Mouse (Mus musculus): Measurements from ENCODE around the gene Pold4. TPM values are rescaled to one million over a fixed set of nuclear protein-coding genes. Genes with fewer than 3 reads are reported as not detected.

Pold4 gene
- total and polyA plus RNA-seq, 3 experiments = 37.1 to 104 (median 66.2) TPM

- Histone ChIP-seq H3K4me3 (ENCODE audit: low read depth, low read length) (no peak overlapping the region), H3K27me3 (ENCODE audit: insufficient read depth, low read length) (peaks cover 23% of the 10 kb centered on the region), H3K36me3 (replicated peaks) (no peaks in the 10 kb centered on the region), H3K9me3 (replicated peaks) (no peaks in the 10 kb centered on the region), H3K4me1 (ENCODE audit: insufficient read depth, low read depth, low read length) (peaks cover 17% of the 10 kb centered on the region)
- ATAC-seq (ENCODE audit: extremely low read depth, insufficient number of reproducible peaks, low FRiP score, poor library complexity, severe bottlenecking) (no peak), DNase-seq (ENCODE audit: low spot score) (no peak)
- TF ChIP-seq GATA1 (IDR thresholded peaks at IDR 0.05; ENCODE audit: borderline replicate concordance, low read length) = no peak
- TF ChIP-seq CTCF (IDR thresholded peaks at IDR 0.05; ENCODE audit: low read depth, low read length) = no peak
- TF ChIP-seq GATA2 (IDR thresholded peaks at IDR 0.05; ENCODE audit: borderline replicate concordance, low read depth, low read length) = no peak
- TF ChIP-seq POLR2AphosphoS5 (IDR thresholded peaks at IDR 0.05; ENCODE audit: insufficient replicate concordance, low read depth, low read length) = no peak
- TF ChIP-seq TAL1 (conservative IDR thresholded peaks at IDR 0.05; ENCODE audit: low read depth, low read length) = no peak
Measured at GRCm38 (mm10) chr19:4254230-4254629, 22.5 kb downstream of the Pold4 start.

DNA sequence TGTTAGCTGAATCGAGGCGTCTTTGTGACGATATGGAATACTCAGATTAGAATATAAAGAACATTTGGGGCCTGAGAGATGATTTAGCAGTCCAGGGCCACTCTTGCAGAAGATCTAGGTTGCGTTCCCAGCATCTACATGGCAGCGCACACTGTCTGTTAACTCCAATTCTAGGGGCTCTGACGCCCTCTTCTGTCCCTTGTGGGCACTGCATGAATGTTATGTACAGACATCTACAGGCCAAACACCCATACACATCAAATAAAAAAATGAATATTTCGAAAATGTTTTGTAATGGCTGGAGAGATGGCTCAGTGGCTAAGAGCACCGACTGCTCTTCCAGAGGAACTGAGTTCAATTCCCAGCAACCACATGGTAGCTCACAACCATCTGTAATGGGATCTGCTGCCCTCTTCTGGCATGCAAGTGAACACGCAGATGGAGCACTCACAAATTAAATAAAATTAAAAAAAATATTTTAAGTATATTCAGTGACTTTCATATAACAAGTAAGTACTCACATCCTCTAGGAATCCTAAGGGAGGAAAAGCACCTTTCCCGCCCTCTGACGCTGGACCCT is 24.0 kb downstream of the Pold4 start:
- TF ChIP-seq GATA2 (IDR thresholded peaks at IDR 0.05; ENCODE audit: borderline replicate concordance, low read depth, low read length) (no peak), POLR2AphosphoS5 (IDR thresholded peaks at IDR 0.05; ENCODE audit: insufficient replicate concordance, low read depth, low read length) (no peak), CTCF (IDR thresholded peaks at IDR 0.05; ENCODE audit: low read depth, low read length) (no peak), GATA1 (IDR thresholded peaks at IDR 0.05; ENCODE audit: borderline replicate concordance, low read length) (no peak), TAL1 (conservative IDR thresholded peaks at IDR 0.05; ENCODE audit: low read depth, low read length) (no peak)
- ATAC-seq (ENCODE audit: extremely low read depth, insufficient number of reproducible peaks, low FRiP score, poor library complexity, severe bottlenecking) (no peak), DNase-seq (ENCODE audit: low spot score) (no peak)
- Histone ChIP-seq H3K36me3 (replicated peaks) (no peaks in the 10 kb centered on the region), H3K4me3 (ENCODE audit: low read depth, low read length) (no peak overlapping the region), H3K27me3 (ENCODE audit: insufficient read depth, low read length) (peaks cover 17% of the 10 kb centered on the region), H3K4me1 (ENCODE audit: insufficient read depth, low read depth, low read length) (peaks cover 17% of the 10 kb centered on the region), H3K9me3 (replicated peaks) (no peaks in the 10 kb centered on the region)

- ATAC-seq (ENCODE audit: extremely low read depth, insufficient number of reproducible peaks, low FRiP score, poor library complexity, severe bottlenecking) = peak; percentile 75
- Histone ChIP-seq H3K4me3 (ENCODE audit: low read depth, low read length) (peak overlapping the region; percentile 74), H3K4me1 (ENCODE audit: insufficient read depth, low read depth, low read length) (peaks cover 17% of the 10 kb centered on the region), H3K27me3 (ENCODE audit: insufficient read depth, low read length) (peaks cover 19% of the 10 kb centered on the region), H3K36me3 (replicated peaks) (no peaks in the 10 kb centered on the region), H3K9me3 (replicated peaks) (no peaks in the 10 kb centered on the region)
- TF ChIP-seq GATA2 (IDR thresholded peaks at IDR 0.05; ENCODE audit: borderline replicate concordance, low read depth, low read length) (no peak), POLR2AphosphoS5 (IDR thresholded peaks at IDR 0.05; ENCODE audit: insufficient replicate concordance, low read depth, low read length) (no peak), TAL1 (conservative IDR thresholded peaks at IDR 0.05; ENCODE audit: low read depth, low read length) (no peak)
- DNase-seq (ENCODE audit: low spot score) = peak; percentile 70
Measured at GRCm38 (mm10) chr19:4257216-4257896, 25.7 kb downstream of the Pold4 start.

DNA sequence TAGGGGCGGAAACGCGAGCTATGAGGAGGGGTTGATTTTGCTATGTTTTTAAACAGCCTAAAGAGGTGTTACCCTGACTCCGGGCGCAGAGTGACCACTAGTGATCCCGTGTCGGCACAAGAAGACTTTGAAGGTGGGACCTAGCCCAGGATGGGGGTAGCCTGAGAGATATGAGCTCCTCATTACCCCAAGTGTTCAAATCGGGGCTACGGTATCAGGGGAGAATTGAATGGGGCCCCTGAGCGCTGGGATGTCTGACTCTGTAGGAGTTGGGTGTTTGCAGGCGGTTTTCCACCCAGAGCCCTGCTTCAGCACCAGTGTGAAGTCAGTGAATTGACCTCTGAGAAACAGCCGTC is 26.2 kb downstream of the Pold4 start:
- Histone ChIP-seq H3K4me1 (ENCODE audit: insufficient read depth, low read depth, low read length) (peaks cover 20% of the 10 kb centered on the region), H3K36me3 (replicated peaks) (no peaks in the 10 kb centered on the region), H3K4me3 (ENCODE audit: low read depth, low read length) (peak overlapping the region; percentile 74), H3K9me3 (replicated peaks) (no peaks in the 10 kb centered on the region), H3K27me3 (ENCODE audit: insufficient read depth, low read length) (peaks cover 21% of the 10 kb centered on the region)
- DNase-seq (ENCODE audit: low spot score) (no peak), ATAC-seq (ENCODE audit: extremely low read depth, insufficient number of reproducible peaks, low FRiP score, poor library complexity, severe bottlenecking) (no peak)
- TF ChIP-seq GATA1 (IDR thresholded peaks at IDR 0.05; ENCODE audit: borderline replicate concordance, low read length) = no peak
- TF ChIP-seq CTCF (IDR thresholded peaks at IDR 0.05; ENCODE audit: low read depth, low read length) = no peak
- no peak for TF ChIP-seq GATA2 (IDR thresholded peaks at IDR 0.05; ENCODE audit: borderline replicate concordance, low read depth, low read length)
- TF ChIP-seq POLR2AphosphoS5 (IDR thresholded peaks at IDR 0.05; ENCODE audit: insufficient replicate concordance, low read depth, low read length) = no peak
- TF ChIP-seq TAL1 (conservative IDR thresholded peaks at IDR 0.05; ENCODE audit: low read depth, low read length) = no peak

DNA sequence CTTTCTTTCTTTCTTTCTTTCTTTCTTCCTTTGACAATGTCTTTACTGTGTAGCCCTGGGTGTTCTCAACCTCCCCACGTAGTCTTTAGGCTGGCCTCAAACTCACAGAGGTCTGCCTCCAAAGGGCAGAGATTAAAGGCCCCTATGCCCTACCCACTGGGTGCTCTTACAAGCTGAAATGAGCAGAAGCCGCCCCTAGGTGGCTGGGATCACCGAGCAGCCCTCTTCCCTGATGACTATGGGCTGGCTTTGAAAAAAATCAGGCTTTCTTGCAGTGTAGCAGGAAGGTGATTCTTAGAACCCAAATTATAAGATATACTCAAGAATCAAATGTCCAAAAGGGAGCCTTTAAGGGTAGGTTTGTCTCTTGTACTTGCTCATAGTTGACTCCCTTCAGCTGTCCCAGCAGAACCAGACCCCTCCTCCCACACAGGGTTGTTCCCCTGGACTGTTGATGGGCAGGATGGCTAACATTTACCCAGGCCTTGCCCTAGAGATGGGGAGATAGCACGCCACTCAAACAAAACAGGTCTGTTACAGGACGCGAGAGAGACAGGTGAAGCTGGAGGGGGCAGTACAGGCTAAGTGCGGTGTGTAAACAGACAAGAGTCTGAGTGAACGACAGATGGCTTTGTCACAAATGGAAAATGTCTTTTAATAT is 29.5 kb downstream of the Pold4 start:
- Histone ChIP-seq H3K4me1 (ENCODE audit: insufficient read depth, low read depth, low read length) (peaks cover 34% of the 10 kb centered on the region), H3K36me3 (replicated peaks) (no peaks in the 10 kb centered on the region), H3K27me3 (ENCODE audit: insufficient read depth, low read length) (peaks cover 42% of the 10 kb centered on the region), H3K9me3 (replicated peaks) (no peaks in the 10 kb centered on the region), H3K4me3 (ENCODE audit: low read depth, low read length) (no peak overlapping the region)
- ATAC-seq (ENCODE audit: extremely low read depth, insufficient number of reproducible peaks, low FRiP score, poor library complexity, severe bottlenecking) = no peak
- TF ChIP-seq GATA1 (IDR thresholded peaks at IDR 0.05; ENCODE audit: borderline replicate concordance, low read length) = no peak
- TF ChIP-seq CTCF (IDR thresholded peaks at IDR 0.05; ENCODE audit: low read depth, low read length) = no peak
- no peak for TF ChIP-seq POLR2AphosphoS5 (IDR thresholded peaks at IDR 0.05; ENCODE audit: insufficient replicate concordance, low read depth, low read length)
- no peak for TF ChIP-seq TAL1 (conservative IDR thresholded peaks at IDR 0.05; ENCODE audit: low read depth, low read length)
- no peak for TF ChIP-seq GATA2 (IDR thresholded peaks at IDR 0.05; ENCODE audit: borderline replicate concordance, low read depth, low read length)
- no peak for DNase-seq (ENCODE audit: low spot score)

DNA sequence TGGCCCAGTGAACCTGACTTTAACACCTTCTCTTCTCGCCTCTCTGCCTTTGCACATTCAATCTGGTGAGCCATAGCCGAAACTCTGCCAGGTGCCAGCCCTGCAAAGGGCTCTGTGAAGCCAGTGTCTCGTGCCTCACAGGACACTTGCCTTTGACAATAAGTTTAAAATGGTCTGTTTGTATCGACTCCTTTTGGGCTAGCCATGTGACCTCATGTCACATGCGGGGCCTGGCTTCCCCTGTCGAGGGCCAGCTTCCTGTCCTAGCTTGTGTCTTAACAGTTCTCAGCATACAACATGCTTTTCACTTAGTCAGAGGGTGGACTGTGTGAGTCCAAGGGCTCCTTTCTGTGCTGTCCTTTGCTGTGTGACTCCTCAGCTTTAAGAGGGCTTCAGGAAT is 31.1 kb downstream of the Pold4 start:
- no peak for TF ChIP-seq TAL1 (conservative IDR thresholded peaks at IDR 0.05; ENCODE audit: low read depth, low read length)
- no peak for TF ChIP-seq GATA1 (IDR thresholded peaks at IDR 0.05; ENCODE audit: borderline replicate concordance, low read length)
- TF ChIP-seq CTCF (IDR thresholded peaks at IDR 0.05; ENCODE audit: low read depth, low read length) = no peak
- TF ChIP-seq POLR2AphosphoS5 (IDR thresholded peaks at IDR 0.05; ENCODE audit: insufficient replicate concordance, low read depth, low read length) = no peak
- no peak for TF ChIP-seq GATA2 (IDR thresholded peaks at IDR 0.05; ENCODE audit: borderline replicate concordance, low read depth, low read length)

More for the DNA sequence above, 31.1 kb downstream of the Pold4 start:
- peaks cover 57% of the 10 kb centered on the region for H3K27me3 ChIP-seq (ENCODE audit: insufficient read depth, low read length)
- H3K4me1 ChIP-seq (ENCODE audit: insufficient read depth, low read depth, low read length) = peaks cover 23% of the 10 kb centered on the region
- ATAC-seq (ENCODE audit: extremely low read depth, insufficient number of reproducible peaks, low FRiP score, poor library complexity, severe bottlenecking) (no peak), DNase-seq (ENCODE audit: low spot score) (no peak)
- H3K9me3 ChIP-seq (replicated peaks) = no peaks in the 10 kb centered on the region
- no peak overlapping the region for H3K4me3 ChIP-seq (ENCODE audit: low read depth, low read length)
- H3K36me3 ChIP-seq (replicated peaks) = no peaks in the 10 kb centered on the region

Measured in G1E (cell line).